Mouse (Mus musculus): ENCODE results near the gene Arf4. TPM values are rescaled to one million over a fixed set of nuclear protein-coding genes. Genes with fewer than 3 reads are reported as not detected.

Gene Arf4
- 594 and 610 TPM in 2 replicates for polyA plus RNA-seq (2015; fragmentation: Nextera tagmentation; extraction: Ambion mirVana)

DNA sequence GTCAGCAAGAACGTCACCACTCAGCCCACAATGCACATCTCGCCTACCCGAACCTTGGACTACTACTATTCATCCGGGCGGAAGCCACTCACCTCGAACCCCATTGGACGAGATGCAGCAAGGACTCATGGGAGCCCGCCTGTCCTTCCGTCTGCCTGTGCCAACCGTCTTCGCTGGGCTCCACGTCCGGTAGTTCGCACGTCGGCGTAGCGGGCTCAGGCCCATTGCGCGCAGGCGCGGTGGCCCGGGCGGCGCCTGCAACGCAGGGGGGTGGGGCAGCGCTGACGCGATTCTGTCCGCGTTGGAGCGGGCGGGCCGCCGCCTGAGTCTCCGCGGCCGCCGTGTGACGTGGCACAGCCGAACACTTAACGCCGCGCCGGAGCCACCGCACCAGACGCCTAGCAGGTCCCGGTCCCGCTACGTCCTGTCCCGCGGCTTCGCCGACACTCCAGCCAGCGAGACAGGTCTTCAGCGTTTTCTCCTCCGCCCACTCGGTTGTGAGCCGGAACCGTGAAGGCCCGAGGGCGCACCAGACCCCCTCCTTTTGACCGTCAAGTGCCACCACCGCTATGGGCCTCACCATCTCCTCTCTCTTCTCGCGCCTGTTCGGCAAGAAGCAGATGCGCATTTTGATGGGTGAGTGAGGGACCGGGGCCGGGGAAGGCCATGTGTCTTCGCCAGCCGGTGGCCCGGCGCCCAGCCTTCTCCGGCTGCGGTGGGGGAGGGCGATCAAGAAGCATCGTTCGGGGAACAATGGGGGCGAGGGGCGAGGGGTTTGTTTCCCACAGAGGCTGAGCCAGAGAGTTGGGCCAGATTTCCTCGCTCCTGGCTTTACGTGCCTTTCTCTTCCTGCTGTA lies at the start of gene Arf4:
TSS of gene Arf4 (plus strand) at position 224 of the 857 bp plus-strand sequence.
- Histone ChIP-seq H3K27me3 (no peaks in the 10 kb centered on the region), H3K4me2 (peak within 1 kb of the TSS; percentile 70), H3K4me3 (replicated peaks) (peak within 1 kb of the TSS; percentile 95), H3K36me3 (peaks cover 7% of the 10 kb centered on the region), H3K9ac (peak within 1 kb of the TSS; percentile 90), H3K9me3 (replicated peaks) (no peaks in the 10 kb centered on the region), H3K27ac (peak within 1 kb of the TSS; percentile 98), H3K4me1 (peaks cover 19% of the 10 kb centered on the region)
- WGBS: under 1% methylated on average over 83 of the region's 83 CpGs
- ATAC-seq (replicated peaks; ENCODE audit: low FRiP score): peak; percentile 99

DNA sequence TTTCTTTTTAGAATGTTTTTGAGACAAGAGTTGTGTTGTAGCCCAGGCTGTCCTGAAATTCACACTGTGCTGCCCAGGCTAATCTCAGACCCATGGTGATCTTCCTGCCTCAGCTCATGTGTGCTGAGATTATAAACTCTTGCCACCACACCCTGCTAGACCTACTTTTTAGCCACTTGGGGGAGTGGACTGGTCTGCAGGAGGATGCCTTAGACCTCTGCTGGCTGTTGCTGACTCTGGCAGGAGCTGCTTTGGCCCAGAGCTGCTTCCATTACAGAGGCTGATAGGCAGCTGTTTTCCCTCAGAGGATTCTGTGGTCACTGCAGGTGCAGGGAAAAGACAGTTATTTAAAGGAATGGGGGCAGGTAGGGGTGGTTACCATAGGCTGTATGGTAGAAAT lies 46.5 kb upstream of the Arf4 start:
- no peak overlapping the region for H3K27ac ChIP-seq
- H3K4me3 ChIP-seq (replicated peaks): no peak overlapping the region
- H3K27me3 ChIP-seq: no peaks in the 10 kb centered on the region
- H3K4me1 ChIP-seq: no peaks in the 10 kb centered on the region
- H3K9me3 ChIP-seq (replicated peaks): no peaks in the 10 kb centered on the region
- no peak overlapping the region for H3K9ac ChIP-seq
- H3K4me2 ChIP-seq: no peak overlapping the region
- no peak for ATAC-seq (replicated peaks; ENCODE audit: low FRiP score)
- peaks cover 16% of the 10 kb centered on the region for H3K36me3 ChIP-seq

DNA sequence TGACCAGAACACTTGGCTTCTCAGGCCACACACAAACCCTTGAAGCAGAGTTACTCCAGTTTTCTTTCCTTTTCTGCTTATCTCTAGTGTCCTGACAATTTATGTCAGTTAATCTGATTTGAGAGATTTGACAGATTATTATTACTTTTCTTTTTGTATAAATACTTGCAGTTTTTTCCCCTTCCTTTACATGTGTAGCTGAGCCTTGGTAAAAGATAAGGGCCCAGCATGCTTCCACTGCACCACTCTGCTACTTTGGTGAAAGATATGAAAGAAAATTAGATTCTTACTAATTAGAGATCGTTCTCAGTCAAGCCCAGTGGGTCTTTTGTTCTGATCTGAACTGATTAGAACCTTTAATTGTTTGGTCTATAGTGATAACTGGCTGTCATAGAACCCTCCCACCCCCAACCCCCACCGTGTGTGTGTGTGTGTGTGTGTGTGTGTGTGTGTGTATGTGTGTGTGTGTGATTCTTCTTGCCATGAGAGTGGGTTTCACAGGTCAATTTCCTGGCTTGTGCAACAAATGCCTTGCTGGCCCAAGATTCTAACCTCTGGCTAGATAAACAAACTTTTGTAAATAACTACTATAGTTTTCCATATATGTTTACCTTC lies 44.5 kb upstream of the Arf4 start:
- H3K27me3 ChIP-seq: no peaks in the 10 kb centered on the region
- H3K36me3 ChIP-seq: peaks cover 35% of the 10 kb centered on the region
- H3K4me3 ChIP-seq (replicated peaks): no peak overlapping the region
- no peaks in the 10 kb centered on the region for H3K9me3 ChIP-seq (replicated peaks)
- no peak overlapping the region for H3K9ac ChIP-seq
- no peak overlapping the region for H3K27ac ChIP-seq
- no peak for ATAC-seq (replicated peaks; ENCODE audit: low FRiP score)
- 79% methylated on average over 2 of the region's 2 CpGs for WGBS
- H3K4me1 ChIP-seq: no peaks in the 10 kb centered on the region
- H3K4me2 ChIP-seq: no peak overlapping the region

DNA sequence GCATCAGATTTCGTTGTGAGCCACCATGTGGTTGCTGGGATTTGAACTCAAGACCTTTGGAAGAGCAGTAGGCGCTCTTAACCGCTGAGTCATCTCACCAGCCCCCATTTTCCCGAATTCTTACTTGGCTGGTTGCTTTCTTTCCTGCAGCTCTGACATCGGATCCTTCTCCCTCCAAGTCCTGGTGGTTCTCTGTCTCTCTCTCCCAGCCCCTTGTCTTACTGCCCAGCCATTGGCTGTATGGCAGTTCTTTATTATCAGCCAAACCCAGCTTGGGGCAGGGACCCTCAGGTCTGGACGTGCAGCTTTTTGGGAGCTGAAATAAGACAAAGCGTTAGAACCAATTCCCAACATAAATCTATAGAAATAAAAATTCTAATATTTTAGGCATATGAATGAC lies 42.7 kb upstream of the Arf4 start:
- H3K9me3 ChIP-seq (replicated peaks): no peaks in the 10 kb centered on the region
- H3K36me3 ChIP-seq: peaks cover 51% of the 10 kb centered on the region
- H3K27me3 ChIP-seq: no peaks in the 10 kb centered on the region
- WGBS: 82% methylated on average over 7 of the region's 7 CpGs
- ATAC-seq (replicated peaks; ENCODE audit: low FRiP score): no peak
- H3K4me1 ChIP-seq: no peaks in the 10 kb centered on the region
- no peak overlapping the region for H3K27ac ChIP-seq
- no peak overlapping the region for H3K9ac ChIP-seq
- H3K4me2 ChIP-seq: no peak overlapping the region
- no peak overlapping the region for H3K4me3 ChIP-seq (replicated peaks)

- Histone ChIP-seq H3K36me3 (peaks cover 56% of the 10 kb centered on the region), H3K9me3 (replicated peaks) (no peaks in the 10 kb centered on the region), H3K4me3 (replicated peaks) (no peak overlapping the region), H3K27ac (no peak overlapping the region), H3K9ac (no peak overlapping the region), H3K4me2 (no peak overlapping the region), H3K4me1 (no peaks in the 10 kb centered on the region), H3K27me3 (no peaks in the 10 kb centered on the region)
- WGBS: 39% methylated on average over 5 of the region's 5 CpGs
- ATAC-seq (replicated peaks; ENCODE audit: low FRiP score): no peak
These were observed 42.0 kb upstream of the Arf4 start for GRCm38 (mm10) chr14:26595695-26596365.

GRCm38 (mm10) chr14:26605354-26605753 lies 32.5 kb upstream of the Arf4 start:
- peaks cover 72% of the 10 kb centered on the region for H3K36me3 ChIP-seq
- no peaks in the 10 kb centered on the region for H3K9me3 ChIP-seq (replicated peaks)
- no peak overlapping the region for H3K4me3 ChIP-seq (replicated peaks)
- no peaks in the 10 kb centered on the region for H3K27me3 ChIP-seq
- no peaks in the 10 kb centered on the region for H3K4me1 ChIP-seq
- ATAC-seq (replicated peaks; ENCODE audit: low FRiP score): no peak
- WGBS: 69% methylated on average over 4 of the region's 4 CpGs
- H3K9ac ChIP-seq: no peak overlapping the region
- no peak overlapping the region for H3K4me2 ChIP-seq
- no peak overlapping the region for H3K27ac ChIP-seq

- no peak overlapping the region for H3K27ac ChIP-seq
- H3K27me3 ChIP-seq: no peaks in the 10 kb centered on the region
- 97% methylated on average over 1 of the region's 1 CpGs for WGBS
- peaks cover 84% of the 10 kb centered on the region for H3K36me3 ChIP-seq
- no peak for ATAC-seq (replicated peaks; ENCODE audit: low FRiP score)
- no peak overlapping the region for H3K4me3 ChIP-seq (replicated peaks)
- H3K4me1 ChIP-seq: no peaks in the 10 kb centered on the region
- H3K4me2 ChIP-seq: no peak overlapping the region
- no peaks in the 10 kb centered on the region for H3K9me3 ChIP-seq (replicated peaks)
- no peak overlapping the region for H3K9ac ChIP-seq
These were observed 28.2 kb upstream of the Arf4 start for GRCm38 (mm10) chr14:26609674-26610073.

GRCm38 (mm10) chr14:26610689-26611088 lies 27.2 kb upstream of the Arf4 start:
- H3K4me3 ChIP-seq (replicated peaks): no peak overlapping the region
- H3K4me1 ChIP-seq: no peaks in the 10 kb centered on the region
- WGBS: 92% methylated on average over 4 of the region's 4 CpGs
- no peak overlapping the region for H3K4me2 ChIP-seq
- ATAC-seq (replicated peaks; ENCODE audit: low FRiP score): no peak
- H3K9me3 ChIP-seq (replicated peaks): no peaks in the 10 kb centered on the region
- H3K27me3 ChIP-seq: no peaks in the 10 kb centered on the region
- peaks cover 85% of the 10 kb centered on the region for H3K36me3 ChIP-seq
- no peak overlapping the region for H3K9ac ChIP-seq
- no peak overlapping the region for H3K27ac ChIP-seq

- H3K4me1 ChIP-seq: no peaks in the 10 kb centered on the region
- peaks cover 94% of the 10 kb centered on the region for H3K36me3 ChIP-seq
- H3K9ac ChIP-seq: no peak overlapping the region
- no peak overlapping the region for H3K4me2 ChIP-seq
- no peak overlapping the region for H3K27ac ChIP-seq
- no peak overlapping the region for H3K4me3 ChIP-seq (replicated peaks)
- WGBS: 80% methylated on average over 4 of the region's 4 CpGs
- H3K9me3 ChIP-seq (replicated peaks): no peaks in the 10 kb centered on the region
- H3K27me3 ChIP-seq: no peaks in the 10 kb centered on the region
- no peak for ATAC-seq (replicated peaks; ENCODE audit: low FRiP score)
These were observed 12.6 kb upstream of the Arf4 start for GRCm38 (mm10) chr14:26625301-26625700.

GRCm38 (mm10) chr14:26626605-26627140 lies 11.2 kb upstream of the Arf4 start:
- Histone ChIP-seq H3K36me3 (peaks cover 89% of the 10 kb centered on the region), H3K27me3 (no peaks in the 10 kb centered on the region), H3K4me1 (no peaks in the 10 kb centered on the region), H3K27ac (no peak overlapping the region), H3K4me3 (replicated peaks) (no peak overlapping the region), H3K9ac (no peak overlapping the region), H3K9me3 (replicated peaks) (no peaks in the 10 kb centered on the region), H3K4me2 (no peak overlapping the region)
- no peak for ATAC-seq (replicated peaks; ENCODE audit: low FRiP score)
- 86% methylated on average over 5 of the region's 5 CpGs for WGBS

DNA sequence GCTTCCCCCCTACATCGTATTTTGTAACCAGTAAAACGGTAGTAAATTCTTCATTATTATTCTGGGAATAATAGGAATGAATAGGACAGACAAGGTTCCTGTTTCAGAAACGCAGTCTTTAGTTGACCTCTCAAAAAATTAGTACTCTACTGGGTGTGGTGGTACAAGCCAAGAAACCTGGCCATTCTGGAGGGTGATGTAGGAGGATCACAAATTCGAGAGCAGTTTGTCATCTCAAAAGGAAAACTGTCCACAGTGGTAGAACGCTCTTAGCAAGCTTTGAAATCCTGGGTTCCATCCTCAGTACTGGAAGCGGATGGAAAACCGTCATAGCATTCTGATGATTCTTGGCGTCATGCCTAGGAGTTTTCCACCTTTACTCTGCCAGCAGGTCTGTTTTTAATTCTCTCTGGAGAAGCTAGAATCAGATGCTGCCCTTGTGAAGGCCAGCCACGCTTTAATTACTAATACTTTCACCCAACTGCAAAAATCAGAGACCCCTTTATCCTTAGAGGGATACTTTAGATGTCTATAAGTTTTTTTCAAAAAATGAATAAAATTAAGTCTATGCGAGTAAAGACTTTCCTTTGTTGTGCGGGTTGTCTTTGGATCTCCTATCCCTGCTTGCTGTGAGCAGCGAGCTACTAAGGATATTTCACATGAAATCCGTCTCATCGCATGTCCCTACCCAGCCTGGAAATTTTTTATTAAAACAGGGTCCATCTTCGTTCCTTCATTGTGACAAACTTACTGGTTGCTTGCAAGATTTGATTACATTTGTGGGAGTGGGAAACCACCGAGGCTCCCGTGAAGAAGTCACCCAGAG lies 636 bp upstream of the Arf4 start:
- H3K4me2 ChIP-seq: peak overlapping the region; percentile 70
- ATAC-seq (replicated peaks; ENCODE audit: low FRiP score): no peak; the same call in 1 of the 2 replicates
- peak overlapping the region; percentile 95 for H3K4me3 ChIP-seq (replicated peaks)
- peak overlapping the region; percentile 90 for H3K9ac ChIP-seq
- WGBS: 27% methylated on average over 17 of the region's 17 CpGs
- peak overlapping the region; percentile 98 for H3K27ac ChIP-seq
- H3K27me3 ChIP-seq: no peaks in the 10 kb centered on the region
- no peaks in the 10 kb centered on the region for H3K9me3 ChIP-seq (replicated peaks)
- H3K4me1 ChIP-seq: peaks cover 19% of the 10 kb centered on the region
- H3K36me3 ChIP-seq: peaks cover 15% of the 10 kb centered on the region

Measured in kidney, embryonic 15.5 days (tissue).